Mouse (Mus musculus) lung, postnatal 0 days (tissue): ENCODE data around the gene Ube2i. TPM values are rescaled to one million over a fixed set of nuclear protein-coding genes. Genes with fewer than 3 reads are reported as not detected.

ENCODE experiments used
- ATAC-seq: fragments of 200-750 bp; cut with Nextera tagmentation; 2 replicates; pipeline ENCODE4 v1.8.0; 2017; ENCODE audit warnings: moderate library complexity
- DNase-seq: peaks from one replicate; pipeline ENCODE4 v3.0.0-alpha.2; 2016; ENCODE audit warnings: low spot score
- H3K27ac ChIP-seq: fragments of 300-500 bp; sonication (generic); 2 replicates; pipeline ENCODE4 v1.5.1; 2014; ENCODE audit warnings: antibody characterized with exemption, mild to moderate bottlenecking, low read length, mixed read lengths
- H3K27me3 ChIP-seq: fragments of 300-500 bp; sonication (generic); replicated peaks from 2 replicates; pipeline ENCODE4 v1.6.1; 2014; ENCODE audit warnings: low read length, mixed read lengths; ENCODE audit not compliant: insufficient read depth
- H3K36me3 ChIP-seq: fragments of 300-500 bp; sonication (generic); 2 replicates; pipeline ENCODE4 v1.6.1; 2014; ENCODE audit warnings: low read length, mixed read lengths; ENCODE audit not compliant: insufficient read depth
- H3K4me1 ChIP-seq: fragments of 300-500 bp; sonication (generic); 2 replicates; pipeline ENCODE4 v1.6.1; 2014; ENCODE audit warnings: antibody characterized with exemption, low read depth, low read length, mixed read lengths; ENCODE audit not compliant: insufficient read depth
- H3K4me2 ChIP-seq: fragments of 300-500 bp; sonication (generic); replicated peaks from 2 replicates; pipeline ENCODE4 v1.6.1; 2014; ENCODE audit warnings: low read depth, mild to moderate bottlenecking, low read length, moderate library complexity, mixed read lengths
- H3K4me3 ChIP-seq: fragments of 300-500 bp; sonication (generic); 2 replicates; pipeline ENCODE4 v1.5.1; 2014; ENCODE audit warnings: low read depth, low read length
- H3K9ac ChIP-seq: fragments of 300-500 bp; sonication (generic); replicated peaks from 2 replicates; pipeline ENCODE4 v1.6.1; 2014; ENCODE audit warnings: low read depth, mild to moderate bottlenecking
- H3K9me3 ChIP-seq: fragments of 300-500 bp; sonication (generic); 2 replicates; pipeline ENCODE4 v1.6.1; 2016; ENCODE audit warnings: low read length, mixed read lengths
- CTCF ChIP-seq: IDR thresholded peaks from 2 replicates; pipeline ENCODE4 v1.5.1; 2016; ENCODE audit warnings: antibody characterized with exemption, mild to moderate bottlenecking
- EP300 ChIP-seq: IDR thresholded peaks from 2 replicates; pipeline ENCODE4 v1.6.1; 2016; ENCODE audit warnings: antibody characterized with exemption, mild to moderate bottlenecking, control low read depth
- WGBS: fragments of 180-500 bp; shearing (Covaris S2); extraction: QIAGEN DNeasy Blood & Tissue Kit; methylation state at CpG from one replicate; pipeline ENCODE4 v1.1.7; 2014; 5-methylcytosine and 5-hydroxymethylcytosine counted together
- polyA plus RNA-seq: library from polyadenylated mRNA; unstranded; fragments of >200 nt; fragmentation: Nextera tagmentation; extraction: Ambion mirVana; gene quantifications from 2 replicates; pipeline ENCODE4 v1.2.1, GENCODE M21; 2015

The Ube2i gene
- 456 and 477 TPM in 2 replicates for polyA plus RNA-seq

DNA sequence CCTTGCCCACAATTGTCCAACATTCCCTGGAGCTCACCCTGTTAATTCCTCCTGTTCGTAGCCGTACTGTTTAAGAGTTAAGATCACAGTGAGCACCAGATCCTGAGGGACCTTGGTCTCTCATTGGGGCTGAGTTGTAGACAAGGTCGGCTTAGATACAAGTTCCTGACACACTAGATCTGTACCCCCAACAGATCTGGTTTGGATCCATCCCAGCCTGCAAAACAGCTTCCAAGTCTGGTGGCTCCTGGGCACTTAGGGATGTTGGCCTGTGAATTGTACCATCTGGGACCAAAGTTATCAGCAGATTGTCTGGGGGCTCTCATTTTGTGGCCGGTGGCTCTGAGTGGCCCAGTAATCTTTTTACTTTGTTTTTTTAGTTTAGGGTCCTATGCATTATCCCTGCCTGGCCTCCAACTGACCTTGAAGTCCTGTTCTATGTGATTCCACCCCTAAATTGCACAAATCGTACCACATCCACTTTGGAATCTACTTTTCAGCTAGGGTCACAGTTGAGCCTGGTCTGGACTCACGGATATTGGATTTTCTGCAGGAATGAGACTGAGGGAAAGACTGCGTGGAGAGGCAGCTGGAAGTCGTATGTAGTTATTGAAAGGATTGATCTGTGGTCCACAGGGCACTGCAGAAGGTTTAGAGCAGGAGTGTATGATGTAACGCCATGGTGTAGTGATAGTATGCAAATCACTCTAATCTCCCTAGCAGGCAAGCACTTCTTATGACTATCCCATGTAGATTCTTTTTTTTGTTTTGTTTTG is at the start of gene Ube2i:
Ube2i (minus strand) TSS at position 52 of the 776 bp plus-strand sequence.
- ATAC-seq (no peak), DNase-seq (no peak)
- TF ChIP-seq EP300 (no peak), CTCF (no peak)
- H3K36me3 ChIP-seq, result no peaks in the 10 kb centered on the region
- peak within 1 kb of the TSS; percentile 82 for H3K4me2 ChIP-seq
- no peaks in the 10 kb centered on the region for H3K27me3 ChIP-seq
- H3K4me3 ChIP-seq, result peak within 1 kb of the TSS; percentile 80
- 74% methylated on average over 9 of the region's 9 CpGs for WGBS
- H3K4me1 ChIP-seq, result peaks cover 15% of the 10 kb centered on the region; the same call in 1 of the 2 replicates
- H3K27ac ChIP-seq, result peak within 1 kb of the TSS; percentile 98
- H3K9me3 ChIP-seq, result no peaks in the 10 kb centered on the region
- peak within 1 kb of the TSS; percentile 95 for H3K9ac ChIP-seq

DNA sequence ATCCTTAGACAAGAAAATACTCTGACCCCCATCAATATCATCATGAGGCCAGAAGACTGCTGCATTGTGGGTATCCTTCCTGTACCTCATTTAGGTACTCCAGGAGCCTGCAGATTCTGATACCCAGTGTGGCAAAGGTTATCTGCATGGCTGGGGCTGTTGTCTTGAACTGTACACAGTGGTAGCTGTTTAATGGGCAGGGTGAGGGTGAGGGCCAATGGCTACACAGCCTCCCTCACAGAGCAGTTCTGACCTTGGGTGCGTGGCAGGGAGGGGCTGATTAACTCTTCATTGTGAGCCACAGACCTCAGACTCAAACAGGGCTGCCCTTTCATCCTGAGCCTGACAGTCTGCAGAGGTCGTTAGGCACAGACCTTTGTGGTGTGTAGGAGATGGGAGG is 48.5 kb upstream of the Ube2i start:
- WGBS, result 3% methylated on average over 2 of the region's 2 CpGs
- no peak for ATAC-seq

DNA sequence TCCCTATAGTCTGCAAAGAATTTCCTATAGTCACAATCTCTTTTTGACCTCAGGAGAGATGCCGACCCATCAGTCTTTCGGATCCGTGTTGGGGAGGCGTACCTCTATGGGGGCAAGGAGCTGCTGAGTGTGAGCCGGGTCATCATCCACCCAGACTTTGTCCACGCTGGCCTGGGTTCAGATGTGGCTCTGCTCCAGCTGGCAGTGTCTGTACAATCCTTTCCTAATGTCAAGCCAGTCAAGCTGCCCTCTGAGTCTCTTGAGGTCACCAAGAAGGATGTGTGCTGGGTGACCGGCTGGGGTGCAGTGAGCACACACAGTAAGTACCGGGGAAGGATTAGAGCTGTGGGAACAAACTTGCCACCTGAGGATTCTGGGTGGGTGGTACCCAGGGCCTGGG is 46.4 kb upstream of the Ube2i start:
- H3K27me3 ChIP-seq, result no peaks in the 10 kb centered on the region
- no peak overlapping the region for H3K4me2 ChIP-seq
- no peaks in the 10 kb centered on the region for H3K4me1 ChIP-seq
- H3K36me3 ChIP-seq, result no peaks in the 10 kb centered on the region
- ATAC-seq (no peak), DNase-seq (no peak)
- H3K9me3 ChIP-seq, result no peaks in the 10 kb centered on the region
- H3K4me3 ChIP-seq, result no peak overlapping the region
- TF ChIP-seq CTCF, result no peak
- no peak for TF ChIP-seq EP300
- no peak overlapping the region for H3K27ac ChIP-seq
- H3K9ac ChIP-seq, result no peak overlapping the region
- 83% methylated on average over 8 of the region's 8 CpGs for WGBS

More for the DNA sequence above, 48.5 kb upstream of the Ube2i start:
- no peak for DNase-seq
- Histone ChIP-seq H3K27ac (no peak overlapping the region), H3K4me1 (no peaks in the 10 kb centered on the region), H3K9me3 (no peaks in the 10 kb centered on the region), H3K4me3 (no peak overlapping the region), H3K27me3 (no peaks in the 10 kb centered on the region), H3K36me3 (no peaks in the 10 kb centered on the region), H3K9ac (no peak overlapping the region), H3K4me2 (no peak overlapping the region)
- TF ChIP-seq CTCF, result no peak
- TF ChIP-seq EP300, result no peak

DNA sequence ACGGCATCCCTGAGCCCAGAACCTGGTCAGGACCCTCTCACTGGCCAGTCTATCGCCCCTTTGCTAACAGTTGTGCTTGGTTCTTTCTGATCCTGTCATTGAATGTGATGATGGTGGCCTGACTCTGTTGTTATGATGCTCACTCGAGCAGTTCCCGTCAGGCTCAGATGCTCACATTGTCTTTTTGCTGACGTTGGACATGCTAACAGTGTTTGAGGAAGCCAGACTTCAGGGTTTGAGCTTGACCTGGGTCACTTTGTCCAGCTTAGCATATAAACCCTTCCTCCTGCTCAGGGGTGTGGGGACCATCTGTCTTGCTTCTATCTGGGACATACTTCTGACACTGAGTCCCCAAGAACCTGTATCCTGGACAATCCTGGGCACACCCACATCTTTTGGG is 43.9 kb upstream of the Ube2i start, which contains the start of gene Prss29:
Prss29 (plus strand) TSS at position 301 of the 400 bp plus-strand sequence.
- Histone ChIP-seq H3K4me3 (no peak within 1 kb of the TSS), H3K27ac (no peak within 1 kb of the TSS), H3K27me3 (no peaks in the 10 kb centered on the region), H3K9me3 (no peaks in the 10 kb centered on the region), H3K4me2 (no peak within 1 kb of the TSS), H3K9ac (no peak within 1 kb of the TSS), H3K4me1 (no peaks in the 10 kb centered on the region), H3K36me3 (no peaks in the 10 kb centered on the region)
- no peak for DNase-seq
- no peak for TF ChIP-seq CTCF
- TF ChIP-seq EP300, result no peak
- ATAC-seq, result no peak
- WGBS, result 66% methylated on average over 5 of the region's 5 CpGs

DNA sequence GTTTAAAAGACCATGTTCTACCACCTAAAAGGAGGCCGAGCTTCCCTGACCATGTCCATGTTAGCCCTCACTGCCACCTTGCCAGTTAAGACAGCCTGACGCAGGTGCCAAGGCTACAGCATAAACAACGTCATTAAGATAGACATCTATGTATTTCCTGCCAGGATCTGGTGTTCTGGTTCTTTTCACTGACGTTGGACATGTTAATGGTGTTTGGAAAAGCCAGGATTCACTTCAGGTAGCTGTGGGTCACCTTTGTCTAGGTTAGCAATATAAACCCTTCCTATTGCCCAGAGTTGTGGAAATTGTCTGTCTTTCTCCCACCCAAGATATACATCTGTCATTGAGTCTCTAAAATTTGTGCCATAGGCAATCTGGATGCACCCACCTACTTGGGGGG is 33.9 kb upstream of the Ube2i start, which contains the start of gene Prss28:
Prss28 (plus strand) TSS at position 301 of the 400 bp plus-strand sequence.
- 40% methylated on average over 4 of the region's 4 CpGs for WGBS
- no peak for ATAC-seq

GRCm38 (mm10) chr17:25298094-25298493 is 23.7 kb upstream of the Ube2i start, which contains the start of gene Prss34:
TSS of gene Prss34 (plus strand) at chr17:25298394.
- no peaks in the 10 kb centered on the region for H3K36me3 ChIP-seq
- WGBS, result 84% methylated on average over 5 of the region's 5 CpGs
- H3K4me3 ChIP-seq, result no peak within 1 kb of the TSS
- TF ChIP-seq EP300 (no peak), CTCF (no peak)
- no peak within 1 kb of the TSS for H3K27ac ChIP-seq
- H3K9me3 ChIP-seq, result no peaks in the 10 kb centered on the region
- H3K4me1 ChIP-seq, result no peaks in the 10 kb centered on the region
- H3K4me2 ChIP-seq, result no peak within 1 kb of the TSS
- no peaks in the 10 kb centered on the region for H3K27me3 ChIP-seq
- DNase-seq (no peak), ATAC-seq (no peak)
- no peak within 1 kb of the TSS for H3K9ac ChIP-seq

More for the DNA sequence above, 33.9 kb upstream of the Ube2i start, which contains the start of gene Prss28:
- Histone ChIP-seq H3K27ac (no peak within 1 kb of the TSS), H3K4me1 (no peaks in the 10 kb centered on the region), H3K4me2 (no peak within 1 kb of the TSS), H3K4me3 (no peak within 1 kb of the TSS), H3K36me3 (no peaks in the 10 kb centered on the region), H3K9ac (no peak within 1 kb of the TSS), H3K27me3 (no peaks in the 10 kb centered on the region), H3K9me3 (no peaks in the 10 kb centered on the region)
- TF ChIP-seq EP300 (no peak), CTCF (no peak)
- DNase-seq, result no peak
